Mouse (Mus musculus) T-helper 1 cell (primary cell): ENCODE results near the gene Gpr107.

Experiments used
- in situ Hi-C: fragments of 300-600 bp; cut with MboI, MseI; formaldehyde crosslinking; loops from one replicate; pipeline ENCODE4 v1.15.1; 2025; ENCODE audit warnings: high pct_unique_total_duplicates

Gpr107 gene

GRCm38 (mm10) chr2:31194356-31195021 is 42.4 kb downstream of the Gpr107 start:
- in situ Hi-C loops, result loop anchor here (5.0 kb wide), 2 partner anchors 93 to 188 kb away; no protein-coding TSS in a partner anchor

DNA sequence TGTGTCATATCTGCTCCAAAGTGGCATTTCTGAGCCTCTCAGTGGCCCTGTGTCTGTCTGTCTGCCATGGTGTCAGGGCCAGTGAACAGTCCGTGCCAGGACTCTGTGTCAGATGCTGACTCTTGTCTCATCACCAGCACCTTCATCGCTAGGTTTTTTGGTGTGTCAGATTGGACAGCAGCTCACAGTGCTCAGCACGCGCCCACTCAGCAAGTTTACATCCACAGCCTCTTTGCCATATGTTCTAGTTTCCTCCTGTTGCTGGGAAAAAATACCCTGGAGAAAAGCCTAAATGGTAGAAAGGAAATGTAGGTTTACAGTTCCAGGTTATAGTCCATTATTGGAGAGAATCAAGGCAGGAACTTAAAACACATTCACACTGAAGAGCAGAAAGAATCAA is 46.5 kb downstream of the Gpr107 start:
- in situ Hi-C loops, result loop anchor here (5.0 kb wide), 2 partner anchors 89 to 184 kb away; no protein-coding TSS in a partner anchor

GRCm38 (mm10) chr2:31200051-31200450 is 47.9 kb downstream of the Gpr107 start:
- in situ Hi-C loops, result no loop called here

DNA sequence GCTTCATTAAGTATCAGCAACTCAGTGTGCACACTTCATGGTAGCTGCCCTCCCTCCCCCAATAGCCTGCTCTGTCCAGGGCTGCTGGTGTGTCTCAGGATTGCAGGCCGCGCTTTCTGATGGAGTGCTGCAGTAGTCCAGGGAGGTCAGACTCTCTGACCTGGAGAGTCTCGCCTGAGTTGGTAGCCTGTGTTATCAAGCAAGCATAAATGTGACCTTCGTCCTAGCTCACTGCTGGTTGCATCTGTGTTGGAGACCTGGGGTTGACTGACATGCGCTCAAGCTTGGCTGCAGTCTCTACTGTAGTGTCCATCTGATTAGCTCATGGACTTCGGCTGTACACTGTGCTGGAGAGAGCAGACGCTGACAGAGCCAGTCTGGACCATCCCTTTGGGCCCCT is 49.7 kb downstream of the Gpr107 start:
- in situ Hi-C loops, result no loop called here

- in situ Hi-C loops, result no loop called here
Observed at GRCm38 (mm10) chr2:31202357-31202756, 50.2 kb downstream of the Gpr107 start.

DNA sequence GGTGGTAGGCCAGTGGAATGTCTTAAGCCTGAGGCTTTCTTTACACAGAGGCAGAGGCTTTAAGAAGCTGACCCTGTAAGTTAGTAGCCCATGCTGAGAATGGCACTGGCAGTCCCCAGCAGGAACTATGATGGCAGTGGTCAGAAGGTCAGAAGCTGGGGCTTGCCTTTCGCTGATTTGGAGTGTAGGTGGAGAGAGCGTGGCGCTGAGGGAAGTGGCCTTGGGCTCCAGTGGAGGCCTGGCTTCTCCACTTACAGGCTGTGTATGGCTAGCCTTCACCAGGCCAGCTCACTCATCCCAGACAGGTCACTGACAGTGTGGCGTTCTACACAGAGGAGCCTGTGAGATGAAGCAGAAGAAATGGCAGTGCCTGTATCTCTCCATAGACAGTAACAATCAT is 50.8 kb downstream of the Gpr107 start:
- in situ Hi-C loops, result no loop called here

DNA sequence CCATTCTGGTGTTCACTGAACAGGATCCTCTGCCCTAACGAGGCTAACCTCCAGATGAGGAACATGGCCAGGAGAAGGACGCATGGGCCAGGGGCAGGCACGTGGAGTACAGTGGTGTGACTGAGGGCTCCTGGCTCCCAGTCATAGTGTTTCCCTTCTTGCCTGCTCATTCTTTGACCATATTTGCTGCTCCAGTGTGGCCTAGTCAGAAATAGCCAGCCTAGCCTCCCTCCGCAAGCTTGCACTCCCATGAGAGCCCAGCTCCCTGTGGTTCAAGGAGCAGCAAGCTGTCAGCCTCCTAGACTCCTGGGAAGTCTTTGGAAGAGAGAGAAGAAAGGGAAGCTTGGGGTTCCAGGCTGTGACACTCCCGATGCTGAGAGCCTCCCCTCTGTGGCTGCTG is 52.6 kb downstream of the Gpr107 start:
- in situ Hi-C loops, result no loop called here

GRCm38 (mm10) chr2:31206211-31206610 is 54.1 kb downstream of the Gpr107 start:
- in situ Hi-C loops, result no loop called here

DNA sequence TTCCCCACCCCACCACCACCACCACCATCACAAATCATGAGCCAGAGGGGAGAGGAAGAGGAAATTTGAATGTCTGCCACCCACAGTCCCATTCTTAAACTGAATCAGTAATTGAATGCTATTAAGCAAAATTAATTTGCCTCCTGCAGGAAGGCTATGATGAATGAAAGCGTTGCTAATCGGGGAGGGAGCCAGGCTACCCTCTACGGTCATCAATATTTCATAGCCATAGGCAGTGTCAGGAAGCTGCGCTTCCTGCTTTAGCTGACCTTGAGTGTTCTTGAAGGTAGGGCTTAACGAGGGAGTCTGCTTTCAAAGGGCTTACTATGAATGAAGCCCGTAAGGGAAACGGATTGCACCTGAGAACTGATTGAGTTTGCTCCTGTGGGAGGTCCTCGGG is 54.8 kb downstream of the Gpr107 start:
- in situ Hi-C loops, result no loop called here

GRCm38 (mm10) chr2:31208544-31209142 is 56.5 kb downstream of the Gpr107 start:
- in situ Hi-C loops, result no loop called here

DNA sequence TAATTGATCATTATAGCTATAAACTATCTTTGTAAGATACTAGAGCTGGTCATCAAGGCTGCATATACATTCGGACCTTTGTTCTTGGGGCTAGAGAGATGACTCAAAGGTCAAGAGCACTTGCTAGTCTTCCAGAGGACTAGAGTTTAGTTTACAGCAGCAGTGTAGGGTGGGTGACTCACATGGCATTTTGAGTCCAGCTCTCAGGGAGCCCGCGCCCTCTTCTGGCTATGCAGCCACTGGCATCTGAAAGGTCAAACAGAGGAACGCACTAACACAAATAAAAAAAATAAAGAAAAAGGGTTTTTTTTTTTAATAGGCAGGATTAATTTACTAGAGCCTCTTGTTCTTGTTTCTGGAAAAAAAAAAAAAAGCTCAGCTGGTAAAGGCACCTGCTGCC is 57.4 kb downstream of the Gpr107 start:
- in situ Hi-C loops, result no loop called here

DNA sequence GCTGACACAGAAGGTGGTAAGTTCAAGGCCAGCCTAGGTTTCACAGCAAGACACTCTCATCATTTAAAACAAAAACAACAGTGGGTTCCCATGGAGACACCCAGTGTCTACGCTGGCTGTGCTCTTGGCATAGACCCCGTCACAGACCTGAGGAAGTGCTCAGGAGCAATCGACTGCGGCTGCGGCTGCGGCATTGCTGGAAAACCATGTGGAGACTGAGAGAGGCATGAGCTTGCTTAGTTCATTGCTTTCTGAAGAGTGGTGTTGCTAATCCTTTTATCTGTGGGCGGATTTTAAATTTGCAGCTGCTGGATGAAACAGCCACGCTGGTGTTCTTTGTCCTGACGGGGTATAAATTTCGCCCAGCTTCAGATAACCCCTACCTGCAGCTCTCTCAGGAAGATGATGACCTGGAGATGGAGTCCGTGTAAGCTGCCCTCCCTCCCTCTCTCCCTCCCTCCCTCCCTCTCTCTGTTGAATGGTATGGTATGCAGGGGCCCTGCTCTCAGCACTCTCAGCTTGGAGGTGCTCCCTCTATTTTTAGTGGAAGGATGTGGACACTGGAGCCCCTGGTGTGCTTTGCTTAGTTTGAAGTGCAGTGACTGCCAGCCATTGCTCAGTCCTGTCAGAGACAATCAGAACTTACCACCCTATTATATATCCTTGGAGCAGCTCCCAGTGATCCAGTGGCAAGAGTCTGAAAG is 58.2 kb downstream of the Gpr107 start:
- in situ Hi-C loops, result no loop called here

DNA sequence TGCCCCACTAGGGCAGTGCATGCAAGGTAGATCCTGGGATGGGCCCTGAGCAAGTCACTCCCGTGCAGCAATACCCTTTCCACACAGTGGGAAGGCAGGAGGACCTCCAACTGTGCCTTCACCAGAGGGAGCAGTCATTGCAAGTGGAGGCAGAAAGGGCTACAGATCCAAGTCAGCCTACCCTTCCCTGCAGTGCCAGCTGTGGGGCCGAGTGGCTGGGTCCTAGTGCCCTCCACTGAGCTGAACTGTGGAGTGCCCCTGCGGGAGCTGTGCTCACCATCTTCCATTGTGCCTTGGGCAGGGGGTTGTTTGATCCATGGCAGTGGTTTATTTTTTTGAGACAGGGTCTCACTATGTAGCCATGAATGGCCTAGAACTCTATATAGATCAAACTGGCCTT is 59.1 kb downstream of the Gpr107 start:
- in situ Hi-C loops, result no loop called here

- in situ Hi-C loops, result no loop called here
Observed at GRCm38 (mm10) chr2:31214211-31214796, 62.2 kb downstream of the Gpr107 start.

- in situ Hi-C loops, result no loop called here
Observed at GRCm38 (mm10) chr2:31218611-31219010, 66.5 kb downstream of the Gpr107 start.

DNA sequence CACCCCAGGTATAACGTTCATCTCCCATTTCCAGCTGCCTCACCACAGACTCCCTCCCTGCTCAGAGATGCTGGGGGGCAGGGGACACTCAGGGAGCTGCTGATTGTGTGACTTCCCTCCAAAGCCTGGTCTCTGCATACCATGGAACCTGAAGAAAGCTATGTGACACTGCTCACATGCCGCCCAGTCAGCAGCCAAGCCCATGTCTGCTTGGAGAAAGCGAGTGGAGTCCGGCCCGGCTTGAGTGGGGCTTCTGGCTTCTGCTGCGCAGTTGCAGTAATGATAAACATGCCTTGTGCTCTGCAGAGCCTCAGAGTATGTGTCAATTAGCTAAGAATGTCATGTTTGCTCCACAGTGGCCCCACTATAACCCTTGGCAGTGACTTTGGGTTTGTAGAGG is 67.4 kb downstream of the Gpr107 start:
- in situ Hi-C loops, result no loop called here

DNA sequence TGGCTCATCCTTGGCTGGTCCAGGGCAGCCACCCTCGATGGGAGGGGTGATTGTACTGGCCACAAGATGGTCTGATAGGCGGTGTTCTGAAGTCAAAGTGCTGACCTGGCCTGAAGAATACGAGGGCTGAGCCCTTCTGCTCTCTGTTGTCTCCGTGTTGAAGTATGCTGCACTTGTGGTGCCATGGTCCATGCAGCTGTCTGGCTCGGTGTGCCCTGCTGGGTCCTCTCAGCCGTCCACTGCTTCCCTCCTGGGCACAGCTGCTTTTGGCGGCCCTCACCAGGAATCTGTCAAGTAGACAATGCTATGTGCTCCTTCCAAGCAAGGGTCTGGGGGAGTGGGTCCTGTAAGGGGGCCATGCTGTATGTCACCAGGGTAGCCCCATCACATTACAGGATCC is 68.7 kb downstream of the Gpr107 start:
- in situ Hi-C loops, result no loop called here

- in situ Hi-C loops, result no loop called here
Observed at GRCm38 (mm10) chr2:31221582-31221981, 69.5 kb downstream of the Gpr107 start.

DNA sequence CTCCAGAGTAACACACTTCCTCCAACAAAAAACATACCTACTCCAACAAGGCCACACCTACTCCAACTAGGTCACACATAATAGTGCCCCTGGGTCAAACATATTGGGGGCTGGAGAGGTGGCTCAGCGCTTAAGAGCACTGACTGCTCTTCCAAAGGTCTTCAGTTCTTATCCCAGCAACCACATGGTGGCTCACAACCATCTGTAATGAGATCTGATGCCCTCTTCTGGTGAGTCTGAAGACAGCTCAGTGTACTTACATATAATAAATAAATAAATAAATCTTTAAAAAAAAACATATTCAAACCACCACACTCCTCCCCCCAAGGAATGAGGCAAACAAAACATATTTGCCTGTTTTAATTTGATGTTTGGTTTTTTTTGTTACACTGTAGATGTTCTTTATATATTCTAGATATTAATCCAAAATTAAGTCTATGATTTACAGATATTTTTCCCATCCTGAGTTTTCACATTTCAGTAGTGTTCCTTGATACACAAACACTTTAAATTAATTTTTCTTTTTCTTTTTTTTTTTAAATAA is 76.7 kb downstream of the Gpr107 start:
- in situ Hi-C loops, result no loop called here

DNA sequence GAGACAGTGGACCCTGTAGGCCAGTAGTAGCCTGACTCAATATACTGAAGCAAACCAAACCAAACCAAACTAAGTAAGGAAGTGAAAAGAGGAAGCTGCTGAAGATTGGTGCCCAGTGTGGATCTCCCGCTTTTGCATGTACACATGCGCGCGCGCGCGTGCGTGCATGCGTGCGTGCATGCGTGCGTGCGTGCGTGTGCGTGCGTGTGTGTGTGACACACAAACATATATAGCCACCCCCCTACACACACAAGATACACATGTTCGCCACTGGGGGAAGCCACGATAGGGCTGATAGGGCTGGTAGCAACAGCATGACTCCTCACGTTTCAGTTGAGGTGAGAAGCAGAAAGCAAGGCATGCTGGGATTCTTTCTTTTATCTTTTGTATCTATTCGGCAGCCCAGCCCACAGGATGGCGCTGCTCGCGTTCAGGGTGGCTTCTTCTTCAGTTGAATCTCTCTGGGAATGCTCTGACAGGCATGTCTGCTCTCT is 87.1 kb downstream of the Gpr107 start:
- in situ Hi-C loops, result no loop called here

DNA sequence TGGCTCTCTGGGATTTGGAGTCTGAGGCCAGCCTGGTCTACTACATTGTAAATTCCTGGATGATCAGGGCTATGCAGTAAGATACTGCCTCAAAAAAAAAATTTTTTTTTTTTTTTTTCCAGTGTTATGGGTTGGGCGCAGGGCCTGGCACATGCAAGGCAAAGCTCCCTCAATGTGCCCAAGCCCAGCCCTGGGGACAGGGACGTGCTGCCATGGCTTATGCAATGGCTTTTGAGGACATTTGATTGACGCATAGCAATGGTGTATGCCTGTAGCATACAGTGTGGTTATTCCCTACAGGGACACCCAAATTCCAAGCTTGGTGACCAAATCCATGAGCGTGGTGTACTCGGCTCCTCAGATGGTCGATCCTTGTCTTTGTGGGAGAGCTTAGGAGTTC is 87.7 kb downstream of the Gpr107 start:
- in situ Hi-C loops, result no loop called here

DNA sequence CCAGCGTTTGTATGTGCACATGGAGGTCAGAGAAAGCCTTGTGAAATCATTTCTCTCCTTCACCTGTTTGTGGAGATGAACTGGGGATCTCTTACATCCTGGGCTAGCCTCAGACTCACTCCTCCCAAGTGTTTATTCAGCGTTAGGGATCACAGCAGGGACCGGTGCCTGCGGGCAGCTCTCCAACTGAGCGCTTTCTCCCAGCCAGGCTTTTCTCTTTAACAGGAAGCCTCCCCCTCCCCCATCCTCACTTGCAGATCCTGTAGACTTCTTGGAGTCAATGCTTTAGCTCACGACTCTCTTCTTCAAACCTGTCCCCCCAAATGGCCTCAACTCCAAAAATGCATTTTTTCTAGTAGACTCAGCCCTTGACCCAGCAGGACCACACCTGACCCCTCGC is 89.5 kb downstream of the Gpr107 start:
- in situ Hi-C loops, result no loop called here
